Mouse (Mus musculus): ENCODE results near the gene Gm29666. TPM values are rescaled to one million over a fixed set of nuclear protein-coding genes. Genes with fewer than 3 reads are reported as not detected.

Gm29666 gene
- polyA plus RNA-seq, 1 experiment from 2014 or later, result 0.14 TPM

- 79% methylated on average over 6 of the region's 6 CpGs for WGBS
Observed at GRCm38 (mm10) chr15:84959891-84960290, 40.1 kb upstream of the Gm29666 start.

GRCm38 (mm10) chr15:84958331-84958730, 38.5 kb upstream of the Gm29666 start:
- no peaks in the 10 kb centered on the region for H3K4me1 ChIP-seq (replicated peaks; ENCODE audit: control insufficient read depth, insufficient read depth, low read length)
- no peak overlapping the region for H3K9ac ChIP-seq (ENCODE audit: low read depth, low read length)
- peaks cover 35% of the 10 kb centered on the region for H3K36me3 ChIP-seq (ENCODE audit: control insufficient read depth, insufficient read depth)
- no peak overlapping the region for H3K4me2 ChIP-seq (replicated peaks; ENCODE audit: low read depth)
- ATAC-seq, result no peak
- H3K4me3 ChIP-seq (ENCODE audit: low read depth, low read length), result no peak overlapping the region
- H3K9me3 ChIP-seq (ENCODE audit: control insufficient read depth), result no peaks in the 10 kb centered on the region
- 99% methylated on average over 3 of the region's 3 CpGs for WGBS
- no peak overlapping the region for H3K27ac ChIP-seq (ENCODE audit: low read depth, low read length)
- no peak for TF ChIP-seq CTCF (IDR thresholded peaks at IDR 0.05; ENCODE audit: low read depth)
- H3K27me3 ChIP-seq (replicated peaks; ENCODE audit: control insufficient read depth, insufficient read depth, low read length), result no peaks in the 10 kb centered on the region

More at GRCm38 (mm10) chr15:84959891-84960290, 40.1 kb upstream of the Gm29666 start:
- Histone ChIP-seq H3K4me3 (ENCODE audit: low read depth, low read length) (no peak overlapping the region), H3K36me3 (ENCODE audit: control insufficient read depth, insufficient read depth) (peaks cover 23% of the 10 kb centered on the region), H3K9ac (ENCODE audit: low read depth, low read length) (no peak overlapping the region), H3K4me2 (replicated peaks; ENCODE audit: low read depth) (no peak overlapping the region), H3K9me3 (ENCODE audit: control insufficient read depth) (no peaks in the 10 kb centered on the region), H3K27ac (ENCODE audit: low read depth, low read length) (no peak overlapping the region; the same call in 1 of the 2 replicates), H3K4me1 (replicated peaks; ENCODE audit: control insufficient read depth, insufficient read depth, low read length) (no peaks in the 10 kb centered on the region), H3K27me3 (replicated peaks; ENCODE audit: control insufficient read depth, insufficient read depth, low read length) (no peaks in the 10 kb centered on the region)
- TF ChIP-seq CTCF (IDR thresholded peaks at IDR 0.05; ENCODE audit: low read depth), result no peak
- no peak for ATAC-seq

GRCm38 (mm10) chr15:84957851-84958250, 38.0 kb upstream of the Gm29666 start:
- no peak for ATAC-seq
- no peak overlapping the region for H3K9ac ChIP-seq (ENCODE audit: low read depth, low read length)
- no peak overlapping the region for H3K27ac ChIP-seq (ENCODE audit: low read depth, low read length)
- H3K4me3 ChIP-seq (ENCODE audit: low read depth, low read length), result no peak overlapping the region
- H3K27me3 ChIP-seq (replicated peaks; ENCODE audit: control insufficient read depth, insufficient read depth, low read length), result no peaks in the 10 kb centered on the region
- 51% methylated on average over 3 of the region's 3 CpGs for WGBS
- no peak overlapping the region for H3K4me2 ChIP-seq (replicated peaks; ENCODE audit: low read depth)
- TF ChIP-seq CTCF (IDR thresholded peaks at IDR 0.05; ENCODE audit: low read depth), result no peak
- no peaks in the 10 kb centered on the region for H3K9me3 ChIP-seq (ENCODE audit: control insufficient read depth)
- H3K4me1 ChIP-seq (replicated peaks; ENCODE audit: control insufficient read depth, insufficient read depth, low read length), result no peaks in the 10 kb centered on the region
- peaks cover 40% of the 10 kb centered on the region for H3K36me3 ChIP-seq (ENCODE audit: control insufficient read depth, insufficient read depth)

GRCm38 (mm10) chr15:84953259-84953658, 33.4 kb upstream of the Gm29666 start:
- no peak for ATAC-seq
- Histone ChIP-seq H3K4me3 (ENCODE audit: low read depth, low read length) (no peak overlapping the region), H3K27ac (ENCODE audit: low read depth, low read length) (no peak overlapping the region), H3K9me3 (ENCODE audit: control insufficient read depth) (no peaks in the 10 kb centered on the region), H3K4me2 (replicated peaks; ENCODE audit: low read depth) (no peak overlapping the region), H3K4me1 (replicated peaks; ENCODE audit: control insufficient read depth, insufficient read depth, low read length) (no peaks in the 10 kb centered on the region), H3K9ac (ENCODE audit: low read depth, low read length) (no peak overlapping the region), H3K27me3 (replicated peaks; ENCODE audit: control insufficient read depth, insufficient read depth, low read length) (no peaks in the 10 kb centered on the region), H3K36me3 (ENCODE audit: control insufficient read depth, insufficient read depth) (peaks cover 81% of the 10 kb centered on the region)
- 90% methylated on average over 11 of the region's 11 CpGs for WGBS
- TF ChIP-seq CTCF (IDR thresholded peaks at IDR 0.05; ENCODE audit: low read depth), result no peak

- Histone ChIP-seq H3K27me3 (replicated peaks; ENCODE audit: control insufficient read depth, insufficient read depth, low read length) (no peaks in the 10 kb centered on the region), H3K4me2 (replicated peaks; ENCODE audit: low read depth) (no peak overlapping the region), H3K4me1 (replicated peaks; ENCODE audit: control insufficient read depth, insufficient read depth, low read length) (no peaks in the 10 kb centered on the region), H3K27ac (ENCODE audit: low read depth, low read length) (no peak overlapping the region), H3K36me3 (ENCODE audit: control insufficient read depth, insufficient read depth) (peaks cover 73% of the 10 kb centered on the region), H3K9ac (ENCODE audit: low read depth, low read length) (no peak overlapping the region), H3K9me3 (ENCODE audit: control insufficient read depth) (no peaks in the 10 kb centered on the region), H3K4me3 (ENCODE audit: low read depth, low read length) (no peak overlapping the region)
- no peak for TF ChIP-seq CTCF (IDR thresholded peaks at IDR 0.05; ENCODE audit: low read depth)
- WGBS, result 88% methylated on average over 4 of the region's 4 CpGs
- ATAC-seq, result no peak
Observed at GRCm38 (mm10) chr15:84950053-84950452, 30.2 kb upstream of the Gm29666 start.

- H3K9me3 ChIP-seq (ENCODE audit: control insufficient read depth), result no peaks in the 10 kb centered on the region
- no peak overlapping the region for H3K4me3 ChIP-seq (ENCODE audit: low read depth, low read length)
- H3K27ac ChIP-seq (ENCODE audit: low read depth, low read length), result no peak overlapping the region
- no peaks in the 10 kb centered on the region for H3K27me3 ChIP-seq (replicated peaks; ENCODE audit: control insufficient read depth, insufficient read depth, low read length)
- no peaks in the 10 kb centered on the region for H3K4me1 ChIP-seq (replicated peaks; ENCODE audit: control insufficient read depth, insufficient read depth, low read length)
- 91% methylated on average over 13 of the region's 14 CpGs for WGBS
- ATAC-seq, result no peak
- H3K4me2 ChIP-seq (replicated peaks; ENCODE audit: low read depth), result no peak overlapping the region
- H3K36me3 ChIP-seq (ENCODE audit: control insufficient read depth, insufficient read depth), result peaks cover 65% of the 10 kb centered on the region
- no peak overlapping the region for H3K9ac ChIP-seq (ENCODE audit: low read depth, low read length)
- TF ChIP-seq CTCF (IDR thresholded peaks at IDR 0.05; ENCODE audit: low read depth), result no peak
Observed at GRCm38 (mm10) chr15:84948990-84949389, 29.2 kb upstream of the Gm29666 start.

- Histone ChIP-seq H3K27me3 (replicated peaks; ENCODE audit: control insufficient read depth, insufficient read depth, low read length) (no peaks in the 10 kb centered on the region), H3K9ac (ENCODE audit: low read depth, low read length) (no peak overlapping the region), H3K4me1 (replicated peaks; ENCODE audit: control insufficient read depth, insufficient read depth, low read length) (no peaks in the 10 kb centered on the region), H3K4me2 (replicated peaks; ENCODE audit: low read depth) (no peak overlapping the region), H3K27ac (ENCODE audit: low read depth, low read length) (no peak overlapping the region), H3K4me3 (ENCODE audit: low read depth, low read length) (no peak overlapping the region), H3K36me3 (ENCODE audit: control insufficient read depth, insufficient read depth) (peaks cover 42% of the 10 kb centered on the region), H3K9me3 (ENCODE audit: control insufficient read depth) (no peaks in the 10 kb centered on the region)
- no peak for ATAC-seq
- WGBS, result 80% methylated on average over 5 of the region's 5 CpGs
- TF ChIP-seq CTCF (IDR thresholded peaks at IDR 0.05; ENCODE audit: low read depth), result no peak
Observed at GRCm38 (mm10) chr15:84944319-84944718, 24.5 kb upstream of the Gm29666 start.
